Mouse (Mus musculus): ENCODE data around the gene Zbtb43.

Zbtb43 gene

DNA sequence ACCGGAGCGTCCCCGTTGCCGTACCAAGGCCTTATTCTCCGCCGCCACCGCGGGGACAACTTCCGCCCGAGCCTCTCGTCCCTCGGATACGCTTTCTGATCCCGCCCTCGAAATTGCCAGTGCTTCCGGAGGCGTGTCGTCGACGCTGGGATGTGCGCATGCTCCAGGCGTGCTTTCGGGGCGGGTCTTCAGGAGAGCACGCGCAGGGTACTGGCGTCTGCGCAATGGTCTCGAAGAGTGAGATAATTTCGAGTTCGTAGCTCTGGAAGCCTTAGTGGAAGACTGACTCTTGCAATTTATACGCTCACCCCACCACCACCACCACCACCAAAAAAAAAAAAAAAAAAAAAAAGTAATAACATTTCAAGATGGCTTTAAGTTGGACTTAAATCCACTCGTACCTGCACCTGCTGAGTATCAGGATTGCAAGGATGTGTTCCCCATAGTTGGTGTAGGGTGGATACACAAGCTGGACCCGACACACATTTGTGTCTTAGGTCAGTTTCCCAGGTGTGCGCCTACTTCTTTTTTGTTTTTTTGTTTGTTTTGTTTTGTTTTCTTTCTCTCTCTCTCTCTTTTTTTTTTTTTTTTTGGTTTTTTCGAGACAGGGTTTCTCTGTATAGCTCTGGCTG is at the start of gene Zbtb43:
Gene Zbtb43 (minus strand): TSS at position 94 of the 632 bp plus-strand sequence.
- peak; percentile 93 for DNase-seq (ENCODE audit: extremely low read depth, insufficient read length, low spot score)

DNA sequence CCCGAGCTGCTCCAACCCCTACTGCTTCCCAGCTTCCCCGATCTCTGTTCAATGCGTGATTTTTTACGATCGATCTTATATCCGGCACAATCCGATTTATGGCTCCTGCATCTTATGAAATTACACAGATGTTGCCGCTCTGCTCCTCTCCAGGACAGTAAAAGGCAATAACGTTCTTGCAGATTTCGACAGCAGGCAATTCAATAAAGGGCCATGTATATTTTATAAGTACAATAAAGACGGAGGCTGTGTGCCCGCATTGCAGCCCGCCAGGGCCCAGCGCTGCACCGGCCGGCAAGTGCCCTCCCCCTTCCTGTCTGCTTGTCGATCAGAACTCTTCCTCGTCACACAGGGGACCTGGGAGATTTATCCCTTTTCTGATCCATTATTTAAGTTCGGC is 47.5 kb upstream of the Zbtb43 start:
- DNase-seq (ENCODE audit: extremely low read depth, insufficient read length, low spot score) = no peak

DNA sequence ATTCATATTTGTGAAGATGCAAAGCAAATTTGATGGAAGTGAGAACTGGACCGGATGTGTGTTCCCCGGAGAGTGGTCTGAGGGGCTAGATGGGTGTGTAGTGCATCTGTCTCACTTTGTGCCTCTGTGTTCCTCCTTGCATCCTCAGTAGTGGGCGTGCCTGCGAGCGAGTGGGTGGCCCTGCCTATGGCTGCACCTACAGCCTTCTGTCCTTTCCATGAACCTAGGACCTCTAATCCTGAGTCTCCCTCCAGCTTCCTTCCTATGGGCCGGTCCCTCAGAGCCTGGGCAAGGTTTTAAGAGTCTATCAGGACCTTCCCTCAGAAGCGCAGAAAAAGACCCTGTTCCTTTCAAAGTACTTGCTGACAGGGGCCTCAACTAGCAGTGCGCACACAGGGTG is 47.1 kb upstream of the Zbtb43 start:
- DNase-seq (ENCODE audit: extremely low read depth, insufficient read length, low spot score) = no peak

DNA sequence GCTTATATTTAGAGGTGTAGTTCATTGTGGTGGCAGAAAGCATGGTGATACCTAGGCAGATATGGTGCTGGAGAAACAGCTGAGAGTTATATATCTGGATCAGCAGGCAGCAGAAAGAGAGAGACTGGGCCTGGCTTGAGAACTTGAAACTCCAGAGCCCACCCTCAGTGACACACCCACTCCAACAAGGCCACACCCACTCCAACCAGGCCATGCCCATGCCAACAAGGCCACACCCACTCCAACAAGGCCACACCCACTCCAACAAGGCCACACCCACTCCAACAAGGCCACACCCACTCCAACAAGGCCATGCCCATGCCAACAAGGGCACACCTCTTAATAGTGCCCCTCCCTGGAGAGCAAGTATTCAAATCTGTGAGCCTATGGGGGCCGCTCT is 42.4 kb upstream of the Zbtb43 start:
- DNase-seq (ENCODE audit: extremely low read depth, insufficient read length, low spot score) = no peak

DNA sequence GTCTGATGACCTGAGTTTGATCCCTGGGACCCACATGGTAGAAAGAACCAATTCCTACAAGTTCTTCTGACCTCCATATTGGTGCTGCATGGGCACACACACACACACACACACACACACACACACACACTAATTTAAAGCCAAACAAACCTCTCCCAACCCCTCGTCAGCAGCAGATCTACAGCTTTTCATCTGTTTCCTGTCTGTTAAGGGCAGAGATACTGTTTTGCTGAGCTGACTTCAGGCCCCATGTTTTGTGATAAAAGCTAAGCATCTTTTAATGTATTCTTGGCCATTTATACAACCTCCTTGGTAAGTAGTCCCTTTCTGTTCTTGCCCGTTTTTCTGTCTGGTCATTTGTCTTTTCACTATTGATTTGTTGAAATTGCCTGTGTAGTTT is 34.2 kb upstream of the Zbtb43 start:
- DNase-seq (ENCODE audit: extremely low read depth, insufficient read length, low spot score) = no peak

DNA sequence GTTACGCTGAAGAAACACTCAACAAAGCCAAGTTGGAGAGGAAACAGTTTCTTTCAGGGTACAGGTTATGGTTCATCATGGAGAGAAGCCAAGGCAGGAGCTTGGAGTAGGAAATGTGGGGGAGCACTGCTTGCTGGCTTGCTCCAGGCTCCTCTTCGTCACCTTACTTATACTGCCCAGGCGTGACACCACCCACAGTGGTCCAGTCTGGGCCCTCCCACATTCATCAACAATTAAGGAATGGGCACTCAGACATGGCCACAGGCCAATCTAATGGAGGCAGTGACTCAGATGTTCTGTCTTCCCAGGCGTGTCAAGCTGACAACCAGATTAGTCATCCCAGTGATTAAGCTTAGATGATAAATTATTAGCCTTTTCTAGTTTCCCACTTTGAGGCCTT is 29.9 kb upstream of the Zbtb43 start:
- peak; percentile 60 for DNase-seq (ENCODE audit: extremely low read depth, insufficient read length, low spot score)

DNA sequence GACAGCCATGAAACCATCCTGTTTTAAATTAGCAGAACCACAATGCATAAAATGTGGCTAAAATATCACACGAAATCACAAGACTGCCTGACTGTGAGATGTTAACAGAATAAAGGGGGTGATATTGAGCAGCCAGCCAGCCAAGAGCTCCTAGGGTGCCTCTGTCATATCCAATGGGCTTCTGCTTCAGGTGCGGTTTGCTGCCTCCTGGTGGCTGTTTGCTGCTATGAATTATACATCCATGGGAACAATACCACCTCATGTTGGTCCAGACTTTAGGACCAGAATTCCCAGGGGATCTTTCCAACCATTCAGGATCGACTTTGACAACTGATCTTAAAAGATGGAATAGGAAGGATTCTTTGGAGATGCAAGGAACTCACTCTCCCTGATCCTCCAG is 27.3 kb upstream of the Zbtb43 start:
- no peak for DNase-seq (ENCODE audit: extremely low read depth, insufficient read length, low spot score)

DNA sequence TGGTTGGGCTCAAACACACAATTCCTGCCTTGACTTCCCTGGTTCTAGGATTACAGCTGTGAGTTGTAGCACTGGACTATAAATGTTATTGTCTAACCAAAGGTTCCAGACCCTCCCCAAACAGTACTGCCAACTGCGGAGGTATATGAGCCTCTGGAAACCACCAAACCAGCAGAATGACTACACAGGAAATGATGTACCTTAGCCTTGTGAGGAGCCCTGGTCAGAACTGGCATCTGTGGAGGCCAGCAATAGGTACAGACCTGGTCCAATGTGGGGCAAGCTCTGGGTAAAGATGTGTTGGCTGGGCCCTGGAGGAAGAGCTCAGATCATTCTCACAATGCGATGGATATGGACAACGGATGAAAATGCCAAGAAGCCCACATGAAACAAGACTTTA is 23.7 kb upstream of the Zbtb43 start:
- DNase-seq (ENCODE audit: extremely low read depth, insufficient read length, low spot score) = no peak

DNA sequence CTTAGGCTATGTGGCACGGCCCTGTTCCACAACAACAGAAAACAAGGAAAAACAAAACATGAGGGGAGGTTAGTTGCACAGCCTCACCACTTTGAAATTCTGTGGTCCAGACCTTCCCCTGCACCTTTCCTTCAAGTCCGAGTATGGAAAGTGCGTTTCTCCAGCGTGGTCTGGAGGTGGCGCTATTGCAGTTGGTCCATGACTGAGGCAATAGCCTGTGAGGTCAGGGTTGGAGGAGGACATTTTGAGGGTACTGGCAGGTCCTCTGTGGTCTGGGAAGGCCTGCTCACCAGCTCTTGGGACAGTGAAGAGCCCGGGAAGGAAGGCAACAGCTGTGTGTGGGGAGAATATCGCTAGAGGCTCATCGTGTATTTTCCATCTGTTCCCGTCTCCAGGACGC is 21.2 kb upstream of the Zbtb43 start:
- DNase-seq (ENCODE audit: extremely low read depth, insufficient read length, low spot score) = no peak

DNA sequence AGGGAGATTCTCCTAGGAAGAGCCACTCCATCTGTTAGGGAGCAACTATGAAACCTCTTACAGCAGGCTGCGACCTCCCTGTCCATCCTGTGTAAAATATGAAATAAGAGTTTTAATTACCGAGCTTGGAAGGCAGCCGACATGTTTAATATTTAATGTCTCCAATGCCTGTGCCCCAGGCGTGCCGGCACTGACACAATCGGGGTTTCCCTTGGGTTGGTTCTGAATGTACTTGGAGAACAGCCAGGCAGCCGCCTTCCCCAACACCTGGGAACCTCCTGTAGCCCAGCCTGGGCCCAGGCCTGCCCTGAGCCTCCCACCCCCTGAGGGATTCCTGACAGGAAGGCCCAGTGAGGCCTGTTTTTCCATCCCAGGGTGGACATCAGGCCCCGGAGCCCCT is 19.0 kb upstream of the Zbtb43 start:
- DNase-seq (ENCODE audit: extremely low read depth, insufficient read length, low spot score) = no peak

DNA sequence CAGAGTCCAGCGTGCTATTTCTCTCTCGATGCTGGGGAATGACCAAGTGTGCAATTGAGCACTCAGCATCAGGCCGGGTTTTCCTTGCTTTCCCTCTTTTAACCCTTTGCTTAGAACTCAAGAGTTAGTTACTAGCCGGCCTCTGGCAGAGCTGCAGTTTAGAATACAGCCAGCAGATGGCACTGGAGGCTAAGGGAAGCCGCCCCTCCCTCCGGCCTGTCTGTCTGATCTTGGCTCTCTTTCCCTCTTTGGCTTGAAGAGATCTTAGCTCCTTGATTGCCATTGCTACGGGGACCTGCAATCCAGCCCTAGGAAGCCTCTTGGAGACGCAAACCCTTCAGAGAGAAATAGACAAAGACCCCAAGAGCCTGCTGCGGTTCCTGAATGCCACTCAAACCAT is 18.5 kb upstream of the Zbtb43 start:
- peak; percentile 57 for DNase-seq (ENCODE audit: extremely low read depth, insufficient read length, low spot score)

DNA sequence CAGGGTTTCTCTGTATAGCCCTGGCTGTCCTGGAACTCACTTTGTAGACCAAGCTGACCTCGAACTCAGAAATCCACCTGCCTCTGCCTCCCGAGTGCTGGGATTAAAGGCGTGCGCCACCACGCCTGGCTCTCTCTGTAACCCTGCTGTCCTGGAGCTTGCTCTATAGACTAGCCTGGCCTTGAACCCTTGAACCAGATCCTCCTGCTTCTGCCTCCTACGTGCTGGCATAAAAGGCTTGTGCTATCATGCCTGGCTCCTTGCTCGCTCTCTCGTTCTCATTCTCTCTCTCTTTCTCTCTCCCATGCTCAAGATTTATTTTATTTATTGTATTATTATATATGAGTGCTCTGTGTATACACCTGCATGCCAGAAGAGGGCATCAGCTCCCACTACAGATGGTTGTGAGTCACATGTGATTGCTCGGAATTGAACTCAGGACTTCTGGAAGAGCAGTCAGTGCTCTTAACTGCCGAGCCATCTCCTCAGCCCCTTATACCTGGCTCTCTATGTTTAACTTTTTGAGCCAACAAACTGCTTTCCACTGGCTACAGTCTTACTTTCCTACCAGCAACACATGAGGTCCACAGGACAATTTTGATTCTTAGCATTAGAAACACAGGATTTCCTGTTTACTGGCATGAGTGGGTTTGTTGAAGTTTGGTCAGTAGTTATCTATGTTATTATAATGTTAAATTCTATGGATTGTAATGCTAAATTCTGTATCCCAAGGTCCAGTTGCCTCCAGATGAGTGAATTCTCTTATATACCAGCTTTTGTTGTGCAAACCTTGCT is 9.8 kb upstream of the Zbtb43 start:
- no peak for DNase-seq (ENCODE audit: extremely low read depth, insufficient read length, low spot score)

DNA sequence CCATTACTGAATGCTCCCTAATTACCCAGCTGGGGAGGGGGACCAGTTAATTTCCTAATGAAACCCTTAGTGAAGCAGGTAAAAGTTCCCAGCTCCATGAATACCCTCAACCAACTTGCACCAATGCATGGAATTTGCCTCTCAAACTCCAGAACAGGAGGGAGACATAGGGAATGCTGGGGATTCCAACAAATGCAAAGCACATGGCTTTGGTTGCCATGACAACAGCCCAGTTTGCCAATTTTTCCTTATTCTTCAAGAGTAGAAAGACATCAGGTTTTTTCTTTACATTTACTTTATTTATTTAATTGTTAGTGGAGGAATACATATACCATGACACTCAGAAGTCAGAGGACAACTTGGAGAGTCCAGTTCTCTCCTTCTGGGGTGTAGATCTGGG is 7.6 kb upstream of the Zbtb43 start:
- no peak for DNase-seq (ENCODE audit: extremely low read depth, insufficient read length, low spot score)

DNA sequence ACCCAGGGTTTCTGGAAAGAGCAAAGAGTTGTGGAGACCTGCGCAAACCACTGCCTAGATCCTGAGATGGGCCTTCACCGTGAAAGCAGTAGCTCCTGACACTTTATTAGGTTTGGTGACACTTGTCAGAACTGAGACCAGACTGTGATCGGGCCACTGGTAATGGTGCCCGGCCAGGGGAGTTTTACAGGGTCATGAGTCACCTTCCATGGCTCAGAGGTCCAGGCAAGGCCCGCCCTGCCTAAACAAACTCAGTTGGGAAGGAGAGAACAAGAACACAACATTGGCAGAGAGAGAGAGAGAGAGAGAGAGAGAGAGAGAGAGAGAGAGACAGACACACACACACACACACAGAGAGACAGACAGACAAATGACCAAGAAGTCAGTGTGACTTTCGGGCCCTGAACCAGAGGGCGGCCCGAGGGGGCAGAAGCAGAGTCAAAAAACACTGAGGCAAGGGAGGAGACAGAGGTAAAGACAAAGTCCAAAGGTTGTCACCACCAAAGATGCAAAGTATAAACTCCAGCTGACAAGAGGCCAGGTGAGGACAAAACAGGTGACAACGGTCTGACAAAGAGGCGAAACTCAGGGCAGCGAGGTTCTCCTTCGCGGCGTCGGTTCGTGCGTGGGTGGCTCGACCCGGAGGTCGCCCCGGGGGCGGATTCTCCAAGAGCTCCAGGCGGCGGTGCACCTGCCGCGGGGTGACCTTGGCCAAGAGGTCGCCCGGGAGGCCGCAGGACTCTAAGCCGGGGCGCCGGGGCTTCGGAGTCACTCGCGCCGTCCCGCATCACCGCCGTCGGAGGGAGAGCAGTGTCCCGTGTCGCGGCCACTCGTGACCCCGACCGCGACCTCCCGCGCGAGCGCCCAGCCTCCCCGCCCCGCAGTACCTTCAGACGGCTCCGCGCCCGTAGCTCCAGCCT is 553 bp downstream of the Zbtb43 start:
- DNase-seq (ENCODE audit: extremely low read depth, insufficient read length, low spot score) = peak; percentile 45

DNA sequence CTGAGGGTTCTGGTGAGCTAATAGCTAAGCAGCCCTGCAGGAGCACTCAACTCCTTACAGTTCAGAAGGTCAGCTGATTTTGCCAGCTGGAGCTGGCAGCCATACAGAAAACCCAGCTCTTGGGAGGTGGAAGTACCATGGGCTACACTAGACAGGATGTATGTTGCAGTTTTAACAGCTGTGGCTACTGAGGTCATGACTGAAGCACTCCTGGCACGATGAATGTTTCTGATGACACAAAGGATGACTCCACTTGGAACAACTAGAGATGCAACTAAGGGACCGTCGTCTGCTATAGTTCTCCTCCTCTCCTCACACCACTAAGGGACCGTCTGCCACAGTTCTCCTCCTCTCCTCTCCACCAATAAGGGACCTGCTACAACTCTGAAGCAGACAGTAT is 2.4 kb downstream of the Zbtb43 start:
- peak; percentile 39 for DNase-seq (ENCODE audit: extremely low read depth, insufficient read length, low spot score)

DNA sequence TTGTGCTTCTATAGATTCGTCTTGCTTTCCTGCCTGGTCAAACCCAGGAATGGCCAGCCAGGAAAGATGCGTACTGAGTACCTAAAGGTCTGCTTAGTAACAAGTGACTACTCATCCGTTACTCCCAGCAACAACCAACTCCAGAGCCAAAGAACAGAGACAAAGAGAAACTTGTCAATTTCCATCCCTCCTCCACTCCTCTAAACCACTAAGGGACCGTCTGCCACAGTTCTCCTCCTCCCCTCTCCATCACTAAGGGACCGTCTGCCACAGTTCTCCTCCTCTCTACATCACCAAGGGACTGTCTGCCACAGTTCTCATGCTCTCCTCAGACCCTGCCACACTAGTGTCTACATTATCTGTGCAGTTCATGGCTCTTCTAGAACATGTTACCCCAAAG is 3.1 kb downstream of the Zbtb43 start:
- DNase-seq (ENCODE audit: extremely low read depth, insufficient read length, low spot score) = no peak

DNA sequence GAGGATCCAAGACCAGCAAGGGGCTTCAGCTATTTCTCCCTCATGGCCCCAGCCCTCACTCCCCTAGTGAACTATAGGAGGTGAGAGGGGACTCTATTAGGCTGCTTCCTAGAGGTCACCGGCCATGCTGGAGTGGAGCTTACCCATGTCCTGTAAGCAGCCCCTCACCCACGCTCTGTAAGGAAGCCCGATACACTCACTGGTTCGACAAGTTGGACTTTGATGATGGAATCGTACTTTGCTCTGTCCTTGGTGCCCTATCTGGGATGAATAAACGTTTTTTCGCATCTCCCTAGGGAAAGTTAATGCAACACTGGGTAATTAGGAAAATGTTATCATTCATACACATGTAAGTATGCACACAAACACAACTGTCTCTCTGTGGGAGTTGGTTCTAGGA is 6.3 kb downstream of the Zbtb43 start:
- DNase-seq (ENCODE audit: extremely low read depth, insufficient read length, low spot score) = no peak

DNA sequence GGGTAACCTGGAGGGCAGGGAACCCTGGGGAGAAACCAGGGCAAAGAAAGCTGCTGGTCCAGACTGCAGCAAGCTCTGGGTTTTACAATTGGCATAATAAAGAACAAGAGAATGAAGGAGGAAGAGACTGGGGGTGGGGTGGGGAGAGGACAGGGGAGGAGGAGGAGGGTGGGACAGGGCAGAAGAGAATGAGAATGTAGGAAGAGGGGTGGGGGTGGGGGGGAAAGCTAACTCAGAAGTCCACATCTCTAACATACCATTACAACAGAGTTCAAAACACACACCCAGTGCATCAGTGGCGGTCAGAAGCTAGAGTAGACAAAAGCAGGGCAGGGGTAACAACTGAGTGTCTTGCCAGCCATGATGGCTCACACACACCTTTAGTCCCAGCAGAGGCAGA is 7.3 kb downstream of the Zbtb43 start:
- no peak for DNase-seq (ENCODE audit: extremely low read depth, insufficient read length, low spot score)

DNA sequence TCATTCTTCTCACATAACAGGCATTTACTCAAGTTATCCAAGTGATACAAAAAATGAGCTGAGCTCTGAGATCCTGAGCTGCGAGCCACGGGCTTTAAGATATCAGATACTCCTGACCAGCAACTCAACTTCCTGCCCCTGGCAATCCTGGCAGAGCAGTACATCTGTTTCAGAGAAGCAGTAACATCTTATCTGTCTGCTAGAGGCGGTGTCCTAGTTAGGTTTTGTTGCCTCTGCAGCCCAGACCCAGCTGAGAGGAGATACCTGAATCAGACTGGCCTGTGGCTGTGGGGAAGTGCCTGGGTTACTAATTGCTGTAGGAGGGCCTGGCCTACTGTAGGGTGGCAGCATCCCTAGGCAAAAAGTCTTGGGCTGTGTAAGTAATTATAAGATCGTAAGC is 8.7 kb downstream of the Zbtb43 start:
- DNase-seq (ENCODE audit: extremely low read depth, insufficient read length, low spot score) = no peak

DNA sequence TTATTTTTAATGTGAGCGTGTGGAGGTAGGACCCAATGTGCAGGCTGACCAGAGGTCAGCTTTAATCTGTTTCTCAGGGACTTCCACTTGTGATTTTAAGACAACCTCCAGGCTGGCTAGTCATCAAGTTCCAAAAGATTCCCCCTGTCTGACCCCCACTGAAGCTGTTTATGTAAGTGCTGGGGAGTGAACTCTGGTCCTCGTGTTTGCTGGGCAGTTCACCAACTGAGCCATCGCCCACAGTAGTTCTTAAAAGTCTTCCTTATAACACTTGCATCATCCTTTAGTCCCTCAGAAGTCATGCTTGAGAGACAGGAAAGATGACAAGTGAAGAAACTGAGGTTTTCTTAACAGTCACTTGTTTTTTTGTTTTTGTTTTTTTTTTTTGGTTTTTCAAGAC is 11.7 kb downstream of the Zbtb43 start:
- no peak for DNase-seq (ENCODE audit: extremely low read depth, insufficient read length, low spot score)

DNA sequence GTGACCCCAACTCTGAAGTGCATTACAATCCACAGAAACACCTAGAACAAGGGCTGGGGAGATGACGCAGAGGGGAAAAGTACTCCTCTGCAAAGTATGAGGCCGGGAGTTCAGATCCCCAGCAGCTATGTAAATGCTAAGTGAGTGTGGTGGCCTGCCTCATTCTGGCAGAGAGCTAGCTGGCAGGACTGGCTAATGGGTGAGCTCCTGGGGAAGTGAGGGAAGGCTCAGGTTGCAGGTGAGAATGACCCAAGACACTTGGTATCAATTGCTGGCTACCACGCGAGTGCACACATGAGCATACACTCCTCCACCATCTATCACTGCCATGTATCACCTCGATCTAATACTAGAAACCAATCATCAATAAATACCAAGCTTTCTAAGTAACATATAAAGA is 12.1 kb downstream of the Zbtb43 start:
- DNase-seq (ENCODE audit: extremely low read depth, insufficient read length, low spot score) = no peak

DNA sequence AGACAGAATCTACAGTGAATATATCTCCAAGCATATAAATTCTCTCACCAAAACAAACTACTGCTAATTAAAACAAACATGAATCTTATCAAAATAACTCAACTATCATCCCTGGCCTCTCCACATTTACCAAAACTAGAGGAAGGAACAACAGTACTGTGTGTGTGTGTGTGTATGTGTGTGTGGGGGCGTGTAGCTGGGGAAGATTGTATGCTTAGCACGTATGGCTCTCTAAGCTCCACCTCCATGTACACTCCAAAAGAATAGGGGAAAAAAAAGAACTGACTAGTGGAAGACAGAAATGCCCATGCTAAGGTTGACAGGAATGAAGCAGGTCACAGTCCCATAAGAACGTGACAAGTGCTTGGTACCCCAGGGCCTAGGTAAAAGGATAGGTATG is 13.0 kb downstream of the Zbtb43 start:
- DNase-seq (ENCODE audit: extremely low read depth, insufficient read length, low spot score) = no peak

Measured in 3134 (cell line).